Mouse (Mus musculus) heart, adult 2 months (tissue): ENCODE data around the gene Olfr670. TPM values are rescaled to one million over a fixed set of nuclear protein-coding genes. Genes with fewer than 3 reads are reported as not detected.

Experiments used
- DNase-seq, 2 experiments: peaks; one replicate each; pipeline ENCODE4 v3.0.0; 2021
- H3K27ac ChIP-seq: fragments of 200-600 bp; 2 replicates; pipeline ENCODE4 v1.8.1; 2022
- H3K27me3 ChIP-seq: fragments of 200-500 bp; 2 replicates; pipeline ENCODE4 v1.6.1; 2012; ENCODE audit warnings: mild to moderate bottlenecking, low read length, inconsistent platforms, mixed read lengths; ENCODE audit not compliant: control insufficient read depth, insufficient read depth
- H3K36me3 ChIP-seq: fragments of 200-500 bp; 2 replicates; pipeline ENCODE4 v1.6.1; 2012; ENCODE audit warnings: low read length, inconsistent platforms; ENCODE audit not compliant: control insufficient read depth, insufficient read depth
- H3K4me1 ChIP-seq: fragments of 200-500 bp; 2 replicates; pipeline ENCODE4 v1.6.1; 2011; ENCODE audit warnings: low read length; ENCODE audit not compliant: control insufficient read depth, insufficient read depth
- H3K4me3 ChIP-seq: fragments of 200-600 bp; 2 replicates; pipeline ENCODE4 v1.8.1; 2022
- H3K79me2 ChIP-seq: fragments of 200-500 bp; replicated peaks from 2 replicates; pipeline ENCODE4 v1.6.1; 2012; ENCODE audit warnings: mild to moderate bottlenecking, inconsistent platforms, low read length, moderate library complexity, mixed read lengths; ENCODE audit not compliant: control insufficient read depth, insufficient read depth
- H3K9ac ChIP-seq: fragments of 200-500 bp; 2 replicates; pipeline ENCODE4 v1.6.1; 2012; ENCODE audit warnings: low read depth, mild to moderate bottlenecking, control low read depth, inconsistent platforms, low read length, mixed read lengths
- POLR2A ChIP-seq: fragments of 200-500 bp; IDR thresholded peaks from 2 replicates; pipeline ENCODE4 v1.6.1; 2011; ENCODE audit warnings: mild to moderate bottlenecking, low read depth, low read length, control low read depth; ENCODE audit not compliant: insufficient read depth
- WGBS: fragments of 180-500 bp; shearing (Covaris S2); methylation state at CpG from one replicate; pipeline ENCODE4 v1.1.7; 2018; 5-methylcytosine and 5-hydroxymethylcytosine counted together
- intact Hi-C: fragments of 180-260 bp; cut with DNase I; formaldehyde crosslinking; loops from one replicate; pipeline ENCODE4 v1.15.1; 2025
- polyA plus RNA-seq: library from polyadenylated mRNA; depleted of rRNA; stranded (reverse); fragments of >200 nt; gene quantifications from 2 replicates; pipeline ENCODE4 v1.2.3, GENCODE M21; 2012; rRNA removed
- total RNA-seq, 2 experiments: library from RNA; stranded (reverse); gene quantifications; 2 replicates each; pipeline ENCODE4 v1.2.3; 2021

Olfr670 gene
- total and polyA plus RNA-seq, 3 experiments = not detected

GRCm38 (mm10) chr7:104921382-104921781 is 41.0 kb downstream of the Olfr670 start, which contains the start of gene Olfr667:
TSS of gene Olfr667 (minus strand) at chr7:104921482.
- no peak for TF ChIP-seq POLR2A
- no peaks in the 10 kb centered on the region for H3K79me2 ChIP-seq
- no peaks in the 10 kb centered on the region for H3K36me3 ChIP-seq
- H3K27ac ChIP-seq = no peak within 1 kb of the TSS
- intact Hi-C loops = no loop called here
- WGBS = 72% methylated on average over 1 of the region's 1 CpGs
- H3K27me3 ChIP-seq = no peaks in the 10 kb centered on the region
- H3K9ac ChIP-seq = no peak within 1 kb of the TSS
- no peak for DNase-seq
- no peak within 1 kb of the TSS for H3K4me3 ChIP-seq
- H3K4me1 ChIP-seq = no peaks in the 10 kb centered on the region

Other genes starting within 250 kb of the Olfr670 start
- gene Usp17le, start 185.2 kb downstream of the Olfr670 start, total RNA-seq = not detected
- not detected in 2 replicates for gene Usp17le, start 185.2 kb downstream of the Olfr670 start, polyA plus RNA-seq
- not detected for gene Usp17lb, start 120.0 kb downstream of the Olfr670 start, total RNA-seq
- not detected in 2 replicates for gene Usp17lb, start 120.0 kb downstream of the Olfr670 start, polyA plus RNA-seq
- not detected for gene Usp17la, start 105.6 kb downstream of the Olfr670 start, total RNA-seq
- gene Usp17la, start 105.6 kb downstream of the Olfr670 start, polyA plus RNA-seq = not detected in 2 replicates
- not detected for gene Olfr665, start 84.6 kb downstream of the Olfr670 start, total RNA-seq
- not detected in 2 replicates for gene Olfr665, start 84.6 kb downstream of the Olfr670 start, polyA plus RNA-seq
- gene Olfr666, start 66.7 kb downstream of the Olfr670 start, total RNA-seq = not detected
- not detected in 2 replicates for gene Olfr666, start 66.7 kb downstream of the Olfr670 start, polyA plus RNA-seq
- not detected for gene Olfr667, start 41.1 kb downstream of the Olfr670 start, total RNA-seq
- gene Olfr667, start 41.1 kb downstream of the Olfr670 start, polyA plus RNA-seq = not detected in 2 replicates
- not detected for gene Olfr668, start 34.6 kb downstream of the Olfr670 start, total RNA-seq
- gene Olfr668, start 34.6 kb downstream of the Olfr670 start, polyA plus RNA-seq = not detected in 2 replicates
- not detected for gene Olfr669, start 28.4 kb downstream of the Olfr670 start, total RNA-seq
- gene Olfr669, start 28.4 kb downstream of the Olfr670 start, polyA plus RNA-seq = not detected in 2 replicates
- not detected for gene Olfr671, start 16.5 kb upstream of the Olfr670 start, total RNA-seq
- gene Olfr671, start 16.5 kb upstream of the Olfr670 start, polyA plus RNA-seq = not detected in 2 replicates
- gene Olfr672, start 39.4 kb upstream of the Olfr670 start, total RNA-seq = not detected
- gene Olfr672, start 39.4 kb upstream of the Olfr670 start, polyA plus RNA-seq = not detected in 2 replicates
- gene Olfr675, start 65.8 kb upstream of the Olfr670 start, total RNA-seq = not detected
- not detected in 2 replicates for gene Olfr675, start 65.8 kb upstream of the Olfr670 start, polyA plus RNA-seq
- not detected for gene Olfr676, start 70.1 kb upstream of the Olfr670 start, total RNA-seq
- gene Olfr676, start 70.1 kb upstream of the Olfr670 start, polyA plus RNA-seq = not detected in 2 replicates
- not detected for gene Olfr677, start 88.8 kb upstream of the Olfr670 start, total RNA-seq
- gene Olfr677, start 88.8 kb upstream of the Olfr670 start, polyA plus RNA-seq = not detected in 2 replicates
- gene Olfr678, start 101.9 kb upstream of the Olfr670 start, total RNA-seq = not detected
- not detected in 2 replicates for gene Olfr678, start 101.9 kb upstream of the Olfr670 start, polyA plus RNA-seq
- gene Olfr679, start 118.6 kb upstream of the Olfr670 start, total RNA-seq = not detected
- gene Olfr679, start 118.6 kb upstream of the Olfr670 start, polyA plus RNA-seq = not detected in 2 replicates
- not detected for gene Olfr680-ps1, start 130.2 kb upstream of the Olfr670 start, total RNA-seq
- gene Olfr680-ps1, start 130.2 kb upstream of the Olfr670 start, polyA plus RNA-seq = not detected in 2 replicates
- not detected for gene Olfr681, start 154.2 kb upstream of the Olfr670 start, total RNA-seq
- gene Olfr681, start 154.2 kb upstream of the Olfr670 start, polyA plus RNA-seq = not detected in 2 replicates
- gene Olfr683, start 184.4 kb upstream of the Olfr670 start, total RNA-seq = not detected
- not detected in 2 replicates for gene Olfr683, start 184.4 kb upstream of the Olfr670 start, polyA plus RNA-seq
- gene Olfr684, start 201.0 kb upstream of the Olfr670 start, total RNA-seq = not detected
- gene Olfr684, start 201.0 kb upstream of the Olfr670 start, polyA plus RNA-seq = not detected in 2 replicates
- not detected for gene Olfr685, start 223.4 kb upstream of the Olfr670 start, total RNA-seq
- not detected in 2 replicates for gene Olfr685, start 223.4 kb upstream of the Olfr670 start, polyA plus RNA-seq
- gene Olfr686, start 244.9 kb upstream of the Olfr670 start, total RNA-seq = not detected
- not detected in 2 replicates for gene Olfr686, start 244.9 kb upstream of the Olfr670 start, polyA plus RNA-seq